Mouse (Mus musculus) kidney, adult 2 months (tissue): ENCODE measurements around the gene Evi5.

Experiments
- CTCF ChIP-seq: fragments of 200-500 bp; conservative IDR thresholded peaks from 2 replicates; pipeline ENCODE4 v1.5.1; 2011; ENCODE audit warnings: low read depth, mild to moderate bottlenecking, control low read depth, low read length, moderate library complexity, mixed read lengths; ENCODE audit not compliant: insufficient read depth, insufficient read length
- POLR2A ChIP-seq: fragments of 200-500 bp; IDR thresholded peaks from one replicate; pipeline ENCODE4 v1.6.1; 2011; ENCODE audit warnings: low read depth, low read length, control low read depth

GRCm38 (mm10) chr5:107731408-107731807 is 143.5 kb downstream of the Evi5 start:
- TF ChIP-seq CTCF = no peak
- TF ChIP-seq POLR2A = no peak
